Mouse (Mus musculus) MEL (cell line): ENCODE measurements around the gene Helz.

Source experiments
- BHLHE40 ChIP-seq: IDR thresholded peaks from 2 replicates; pipeline ENCODE4 v1.6.1; 2012; ENCODE audit warnings: low read depth, mild to moderate bottlenecking, inconsistent platforms, low read length, improper control_type of control experiment, borderline replicate concordance
- CTCF ChIP-seq, 3 experiments: IDR thresholded peaks in 2 of 3; conservative IDR thresholded peaks in 1 of 3; 2 replicates each; pipeline ENCODE4 v1.5.1; 2011 to 2012; ENCODE audit warnings: low read length in 3 of 3, low read depth in 2 of 3, mild to moderate bottlenecking in 2 of 3, improper control_type of control experiment in 1 of 3, inconsistent platforms in 1 of 3, mixed read lengths in 1 of 3, moderate library complexity in 1 of 3; ENCODE audit not compliant: control insufficient read depth in 1 of 3, insufficient read depth in 1 of 3, poor library complexity in 1 of 3, severe bottlenecking in 1 of 3
- EP300 ChIP-seq, 2 experiments: IDR thresholded peaks; 2 replicates each; pipeline ENCODE4 v1.6.1; 2011; ENCODE audit warnings: improper control_type of control experiment in 2 of 2, low read length in 2 of 2, low read depth in 1 of 2, mild to moderate bottlenecking in 1 of 2
- GABPA ChIP-seq: IDR thresholded peaks from 2 replicates; pipeline ENCODE4 v1.6.1; 2012; ENCODE audit warnings: low read depth, mild to moderate bottlenecking, inconsistent platforms, low read length, improper control_type of control experiment, moderate library complexity
- HCFC1 ChIP-seq: IDR thresholded peaks from 2 replicates; pipeline ENCODE4 v1.6.1; 2012; ENCODE audit warnings: low read depth, mild to moderate bottlenecking, inconsistent platforms, low read length, improper control_type of control experiment, moderate library complexity
- MAX ChIP-seq: IDR thresholded peaks from 2 replicates; pipeline ENCODE4 v1.6.1; 2011; ENCODE audit warnings: low read length, improper control_type of control experiment
- MAZ ChIP-seq: IDR thresholded peaks from 2 replicates; pipeline ENCODE4 v1.6.1; 2012; ENCODE audit warnings: low read depth, mild to moderate bottlenecking, inconsistent platforms, low read length, improper control_type of control experiment
- NELFE ChIP-seq: IDR thresholded peaks from 2 replicates; pipeline ENCODE4 v1.6.1; 2011; ENCODE audit warnings: low read depth, low read length, improper control_type of control experiment
- RCOR1 ChIP-seq: IDR thresholded peaks from 2 replicates; pipeline ENCODE4 v1.6.1; 2012; ENCODE audit warnings: low read depth, mild to moderate bottlenecking, inconsistent platforms, low read length, improper control_type of control experiment
- USF2 ChIP-seq, 2 experiments: IDR thresholded peaks; 2 replicates each; pipeline ENCODE4 v1.6.1; 2011 to 2012; ENCODE audit warnings: improper control_type of control experiment in 2 of 2, low read length in 2 of 2, borderline replicate concordance in 1 of 2, inconsistent platforms in 1 of 2, low read depth in 1 of 2, mild to moderate bottlenecking in 1 of 2; ENCODE audit not compliant: insufficient read depth in 1 of 2

DNA sequence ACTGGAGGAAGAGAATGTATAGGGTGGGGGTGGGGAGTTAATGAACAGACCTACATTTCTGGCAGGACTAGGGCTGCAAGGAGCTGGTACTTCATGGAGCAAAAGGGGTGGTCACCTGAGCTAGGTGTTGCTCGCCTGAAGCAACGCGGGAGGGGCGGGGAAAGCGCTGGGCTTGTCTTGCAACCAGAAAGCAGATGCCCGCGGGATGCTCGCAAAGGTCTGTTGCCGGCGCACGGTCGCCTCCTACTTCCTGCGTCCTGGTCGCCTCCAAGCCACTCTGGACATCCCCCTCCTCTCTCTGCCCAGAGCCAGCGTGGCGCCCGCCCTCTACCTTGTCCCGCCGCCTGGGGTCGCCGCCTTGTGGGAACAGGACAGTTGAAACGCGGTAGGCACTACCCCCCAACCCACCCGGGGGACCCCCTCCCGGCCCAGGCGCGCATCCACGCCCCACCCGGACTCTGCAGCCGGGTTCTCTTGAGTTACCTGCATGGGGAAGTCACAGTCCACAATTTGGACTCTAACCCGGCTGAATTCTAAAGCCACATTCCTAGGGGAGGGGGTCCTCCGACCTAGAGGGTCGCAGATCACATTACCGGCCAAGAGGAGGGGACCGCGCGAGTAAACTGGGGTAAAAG is 946 bp upstream of the Helz start:
- TF ChIP-seq RCOR1, result no peak
- no peak for TF ChIP-seq EP300 (IDR thresholded peaks at IDR 0.05; ENCODE audit: low read depth in 1 of 2, low read length in 2 of 2)
- no peak for TF ChIP-seq MAZ
- no peak for TF ChIP-seq HCFC1
- TF ChIP-seq GABPA, result no peak
- no peak for TF ChIP-seq NELFE
- peak in 1 of 3 experiments; percentile 18; a peak in 1 of 6 replicates for TF ChIP-seq CTCF (IDR thresholded peaks at IDR 0.05 in 2 of 3, conservative IDR thresholded peaks at IDR 0.05 in 1 of 3; ENCODE audit: control insufficient read depth in 1 of 3, insufficient read depth in 1 of 3, low read depth in 2 of 3, low read length in 3 of 3, poor library complexity in 1 of 3, severe bottlenecking in 1 of 3)
- TF ChIP-seq MAX, result no peak
- no peak for TF ChIP-seq USF2 (IDR thresholded peaks at IDR 0.05; ENCODE audit: borderline replicate concordance in 1 of 2, insufficient read depth in 1 of 2, low read depth in 1 of 2, low read length in 2 of 2)
- no peak for TF ChIP-seq BHLHE40
